Mouse (Mus musculus) lung, postnatal 0 days (tissue): ENCODE results near the gene Usp6nl.

Experiments used
- CTCF ChIP-seq: IDR thresholded peaks from 2 replicates; pipeline ENCODE4 v1.5.1; 2016; ENCODE audit warnings: antibody characterized with exemption, mild to moderate bottlenecking
- EP300 ChIP-seq: IDR thresholded peaks from 2 replicates; pipeline ENCODE4 v1.6.1; 2016; ENCODE audit warnings: antibody characterized with exemption, mild to moderate bottlenecking, control low read depth

GRCm38 (mm10) chr2:6403375-6403774 lies 80.9 kb downstream of the Usp6nl start:
- TF ChIP-seq CTCF (peak; percentile 64), EP300 (no peak)
